Mouse (Mus musculus): ENCODE data around the gene Itsn1.

The Itsn1 gene

DNA sequence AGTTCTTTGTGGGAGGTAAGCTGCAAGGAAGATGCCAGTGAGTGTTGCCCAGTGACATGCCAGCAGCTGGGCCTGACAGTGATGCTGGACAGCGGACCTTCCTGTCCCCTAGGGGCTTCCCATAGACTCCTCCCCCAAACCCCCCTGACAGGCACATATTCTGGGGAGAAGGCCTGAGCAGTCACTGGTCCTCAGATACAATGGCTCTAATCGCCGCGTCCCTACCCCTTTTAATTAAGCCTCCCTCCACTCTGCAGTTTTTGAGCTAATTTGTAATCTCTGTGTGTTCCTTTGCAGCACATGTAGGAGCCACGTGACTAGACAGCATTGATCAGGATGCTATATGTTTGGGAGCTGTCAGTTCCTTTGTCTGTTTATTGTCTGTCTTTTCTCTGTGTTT is 41.6 kb downstream of the Itsn1 start:
- no peak for DNase-seq

DNA sequence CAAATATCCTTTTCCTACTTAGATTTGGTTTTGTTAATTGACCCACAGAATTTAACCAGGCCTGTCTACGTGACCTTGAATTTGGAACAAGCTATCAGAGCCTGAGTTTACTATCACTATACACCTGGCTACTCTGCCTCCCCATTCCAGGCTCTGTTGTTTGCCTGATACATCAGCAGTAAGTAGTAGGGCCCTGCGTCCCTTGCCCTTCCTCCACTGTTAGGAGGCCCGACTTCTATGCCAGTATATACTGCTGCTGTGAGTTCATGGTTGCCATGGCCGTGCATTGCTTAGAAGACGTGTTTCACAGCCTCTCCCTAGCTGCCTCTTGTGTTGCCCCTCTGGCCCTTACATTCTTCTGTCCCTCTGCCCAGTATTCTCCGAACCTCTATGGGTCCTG is 42.3 kb downstream of the Itsn1 start:
- no peak for DNase-seq

- DNase-seq = no peak
Observed at GRCm38 (mm10) chr16:91772586-91772985, 43.5 kb downstream of the Itsn1 start.

DNA sequence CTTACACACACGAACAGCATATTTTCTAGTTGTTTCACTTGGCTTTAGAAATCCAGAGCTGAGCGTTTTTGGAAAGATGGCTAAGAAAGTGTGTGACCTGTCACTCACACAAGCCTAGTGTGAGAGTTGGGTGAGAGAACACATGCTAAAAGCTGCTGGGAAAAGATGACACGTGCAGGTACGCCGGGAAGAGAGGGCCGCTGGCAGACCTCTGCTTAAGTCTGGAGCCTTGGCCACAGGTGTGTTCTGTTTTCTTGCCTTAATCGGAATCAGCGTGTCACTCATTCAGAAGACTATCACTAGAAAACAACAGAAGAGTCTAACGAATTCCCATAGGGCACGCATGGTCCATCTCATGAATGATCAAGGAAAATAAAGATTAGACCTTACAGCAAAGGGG is 50.5 kb downstream of the Itsn1 start:
- no peak for DNase-seq

GRCm38 (mm10) chr16:91780151-91780550 is 51.1 kb downstream of the Itsn1 start:
- DNase-seq = peak; percentile 13

DNA sequence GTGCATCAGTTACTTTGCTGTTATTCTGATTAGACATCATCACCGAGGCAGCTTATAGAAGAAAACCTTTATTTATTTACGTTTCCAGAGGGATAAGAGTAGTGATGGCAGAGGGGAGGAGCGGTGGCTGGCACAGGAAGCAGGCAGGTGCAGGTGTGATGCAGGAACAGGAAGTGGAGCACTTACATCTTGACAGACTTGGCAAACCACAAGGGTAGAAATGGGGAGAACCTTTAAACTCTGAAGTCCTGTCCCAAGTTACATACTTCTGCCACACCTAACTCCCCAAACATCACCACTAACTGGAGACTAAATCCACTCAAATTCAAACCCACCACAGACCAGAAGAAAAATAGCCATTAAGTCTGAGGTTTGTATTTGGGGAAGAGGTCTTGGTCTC is 51.7 kb downstream of the Itsn1 start:
- peak; percentile 48 for DNase-seq

DNA sequence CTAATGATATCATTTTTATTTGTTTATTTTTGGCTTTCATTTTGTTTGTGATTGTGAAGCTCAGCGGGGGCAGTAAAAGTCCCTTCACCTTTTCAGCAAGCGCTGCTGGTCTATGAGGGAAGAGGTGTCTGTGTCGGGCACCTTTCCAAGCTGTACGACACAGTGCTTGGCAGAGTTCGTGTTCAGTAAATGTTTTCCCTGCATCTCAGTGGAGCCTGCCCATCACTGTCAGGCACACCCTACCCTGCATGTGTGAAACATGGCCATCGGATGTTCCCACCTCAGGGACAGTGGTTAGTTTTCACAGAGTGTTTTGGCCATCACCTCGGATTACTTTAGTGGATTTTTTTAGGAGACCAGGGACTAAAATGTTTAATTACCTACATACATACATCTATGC is 54.1 kb downstream of the Itsn1 start:
- no peak for DNase-seq

GRCm38 (mm10) chr16:91784298-91784697 is 55.2 kb downstream of the Itsn1 start:
- no peak for DNase-seq

- no peak for DNase-seq
Observed at GRCm38 (mm10) chr16:91786425-91786824, 57.3 kb downstream of the Itsn1 start.

GRCm38 (mm10) chr16:91789728-91790127 is 60.6 kb downstream of the Itsn1 start:
- peak; percentile 26 for DNase-seq

GRCm38 (mm10) chr16:91792477-91793196 is 63.6 kb downstream of the Itsn1 start:
- no peak for DNase-seq

DNA sequence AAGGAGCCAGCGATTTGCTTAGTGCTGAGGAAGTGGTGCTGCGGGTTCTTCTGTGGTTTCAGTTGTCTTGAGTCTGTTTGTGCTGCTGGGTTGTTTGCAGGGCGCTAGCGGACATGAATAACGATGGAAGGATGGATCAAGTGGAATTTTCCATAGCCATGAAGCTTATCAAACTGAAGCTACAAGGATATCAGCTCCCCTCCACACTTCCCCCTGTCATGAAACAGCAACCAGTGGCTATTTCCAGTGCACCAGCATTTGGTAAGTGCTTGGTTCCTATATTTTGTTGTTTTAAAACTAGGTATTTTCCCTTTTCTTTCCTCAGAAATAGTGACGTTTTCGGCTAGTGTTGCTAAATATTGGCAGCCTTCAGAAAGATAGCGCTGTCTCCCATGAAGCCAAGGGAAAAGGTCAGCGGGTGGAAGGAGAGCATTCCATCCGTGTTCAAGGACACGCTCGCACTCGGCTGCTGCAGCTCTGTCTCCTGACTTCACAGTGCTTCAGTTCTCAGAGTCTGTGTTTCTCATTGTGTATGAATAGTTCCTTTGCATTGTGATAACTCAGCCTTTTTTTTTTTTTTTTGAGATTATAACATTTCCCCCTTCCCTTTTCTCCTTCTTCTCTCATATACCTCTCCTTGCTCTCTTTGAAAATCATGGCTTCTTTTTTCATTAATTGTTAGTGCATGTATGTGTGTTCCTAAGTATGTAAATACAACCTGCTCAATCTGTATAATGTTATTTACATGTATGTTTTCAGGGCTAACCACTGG is 64.6 kb downstream of the Itsn1 start:
- DNase-seq = peak; percentile 19

- no peak for DNase-seq
Observed at GRCm38 (mm10) chr16:91794306-91794705, 65.2 kb downstream of the Itsn1 start.

GRCm38 (mm10) chr16:91795044-91795443 is 66.0 kb downstream of the Itsn1 start:
- DNase-seq = no peak

GRCm38 (mm10) chr16:91795606-91796005 is 66.5 kb downstream of the Itsn1 start:
- DNase-seq = no peak

DNA sequence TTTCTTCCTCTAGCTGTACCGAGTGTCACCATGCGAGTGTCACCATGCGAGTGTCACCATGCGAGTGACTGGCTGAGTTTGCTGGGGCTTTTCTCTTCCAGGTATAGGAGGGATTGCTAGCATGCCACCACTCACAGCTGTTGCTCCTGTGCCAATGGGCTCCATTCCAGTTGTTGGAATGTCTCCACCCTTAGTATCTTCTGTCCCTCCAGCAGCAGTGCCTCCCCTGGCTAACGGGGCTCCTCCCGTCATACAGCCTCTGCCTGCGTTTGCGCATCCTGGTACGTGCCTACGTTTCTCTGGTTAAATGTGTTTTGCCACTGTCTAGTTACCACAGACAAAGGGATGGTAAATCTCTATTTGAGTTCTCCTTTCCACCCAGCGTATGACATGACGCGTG is 72.3 kb downstream of the Itsn1 start:
- DNase-seq = no peak

- DNase-seq = no peak
Observed at GRCm38 (mm10) chr16:91802461-91803062, 73.5 kb downstream of the Itsn1 start.

DNA sequence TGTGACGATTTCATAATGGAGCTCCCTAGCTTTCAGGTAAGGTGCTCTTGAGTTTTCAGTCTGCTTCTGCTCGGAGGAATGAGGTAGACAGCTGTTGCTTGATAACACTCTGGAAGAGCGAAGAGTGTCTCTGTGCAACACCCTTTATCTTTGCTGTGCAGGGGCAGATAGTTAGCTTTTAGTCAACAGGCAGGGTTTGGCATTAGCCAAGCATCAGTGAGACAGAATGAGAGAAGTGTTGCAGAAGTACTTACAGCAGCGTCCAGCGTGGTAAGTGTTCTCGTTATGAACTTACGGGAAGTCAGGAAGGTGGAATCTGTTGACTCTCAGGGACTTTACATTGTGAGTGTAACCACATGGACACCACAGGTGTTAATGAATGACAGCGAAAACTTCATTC is 75.3 kb downstream of the Itsn1 start:
- no peak for DNase-seq

DNA sequence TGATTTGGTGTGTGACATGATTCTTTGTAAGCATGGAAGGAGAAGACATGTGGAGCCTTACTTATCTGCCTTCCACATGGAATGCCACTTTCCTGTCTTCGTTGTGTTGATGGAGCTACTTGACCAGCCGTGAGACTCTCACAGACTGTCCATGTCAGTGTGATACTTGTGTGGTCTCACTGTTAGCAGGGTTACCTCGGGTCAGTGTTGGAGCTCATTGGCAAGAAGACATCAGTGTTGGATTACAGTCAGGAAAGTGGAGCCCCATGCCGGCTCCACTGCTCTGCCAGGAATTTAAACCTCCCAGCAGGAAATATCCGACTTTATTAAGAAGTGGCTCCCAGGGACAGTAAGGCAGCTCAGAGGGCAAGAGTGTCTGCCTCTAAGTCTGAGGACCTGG is 75.8 kb downstream of the Itsn1 start:
- no peak for DNase-seq

GRCm38 (mm10) chr16:91810235-91810634 is 81.2 kb downstream of the Itsn1 start:
- no peak for DNase-seq

- no peak for DNase-seq
Observed at GRCm38 (mm10) chr16:91811339-91811738, 82.3 kb downstream of the Itsn1 start.

- DNase-seq = no peak
Observed at GRCm38 (mm10) chr16:91811876-91812275, 82.8 kb downstream of the Itsn1 start.

DNA sequence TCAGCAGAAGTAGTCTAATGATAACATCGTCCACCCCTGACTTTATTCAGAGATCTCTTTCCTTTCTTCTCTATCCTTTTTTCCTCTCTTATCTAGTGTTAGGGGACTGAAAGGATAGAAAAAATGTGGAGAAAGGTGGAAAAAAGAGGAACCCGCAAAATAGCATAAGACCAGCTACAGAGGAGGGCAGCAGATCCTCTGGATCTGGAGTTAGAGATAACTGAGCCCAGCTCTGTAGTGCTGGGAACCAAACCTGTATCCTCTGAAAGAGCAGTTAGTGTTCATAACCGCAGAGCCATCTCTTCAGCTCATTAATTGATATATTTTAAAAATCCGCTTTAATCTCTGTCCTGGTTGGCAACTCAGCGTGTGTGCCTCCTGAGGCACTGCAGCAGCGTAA is 84.5 kb downstream of the Itsn1 start:
- no peak for DNase-seq

DNA sequence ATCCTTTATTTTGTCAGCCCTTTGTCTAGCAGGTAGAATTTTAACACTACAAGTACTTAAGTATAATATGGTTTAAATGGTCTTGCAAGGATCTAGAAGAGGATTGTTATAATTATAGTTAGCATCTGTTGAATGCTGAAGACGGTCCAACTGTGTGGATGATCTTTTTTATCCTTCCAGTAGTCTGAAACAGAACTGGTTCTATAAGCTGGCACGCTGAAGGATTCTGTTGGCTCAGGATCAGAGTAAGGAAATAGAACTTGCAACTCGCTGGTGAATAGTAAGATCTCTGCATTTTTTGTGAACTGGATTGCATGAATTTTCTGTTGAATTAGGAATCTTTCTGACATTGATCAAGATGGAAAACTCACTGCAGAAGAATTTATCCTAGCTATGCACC is 86.0 kb downstream of the Itsn1 start:
- DNase-seq = no peak

Data from thymus, postnatal 14 days (tissue).